Mouse (Mus musculus): ENCODE data around the gene Rhob. TPM values are rescaled to one million over a fixed set of nuclear protein-coding genes. Genes with fewer than 3 reads are reported as not detected.

Gene Rhob
- polyA plus RNA-seq, 1 experiment from 2014 or later: 52.9 TPM

GRCm38 (mm10) chr12:8527175-8527574 is 27.4 kb upstream of the Rhob start:
- no peak overlapping the region for H3K9ac ChIP-seq
- H3K27ac ChIP-seq (ENCODE audit: poor library complexity, severe bottlenecking): no peak overlapping the region
- ATAC-seq (ENCODE audit: insufficient number of reproducible peaks, low FRiP score): no peak
- peaks cover 8% of the 10 kb centered on the region for H3K4me1 ChIP-seq (replicated peaks)
- H3K27me3 ChIP-seq (replicated peaks): no peaks in the 10 kb centered on the region
- no peak overlapping the region for H3K4me3 ChIP-seq
- WGBS: 64% methylated on average over 1 of the region's 1 CpGs
- H3K9me3 ChIP-seq (replicated peaks): 0 out of 2 replicates have a peak, but pooled peaks cover 4% of the 10 kb centered on the region
- no peak overlapping the region for H3K4me2 ChIP-seq
- no peaks in the 10 kb centered on the region for H3K36me3 ChIP-seq

- Histone ChIP-seq H3K9me3 (replicated peaks) (0 out of 2 replicates have a peak, but pooled peaks cover 4% of the 10 kb centered on the region), H3K36me3 (no peaks in the 10 kb centered on the region), H3K9ac (no peak overlapping the region), H3K27ac (ENCODE audit: poor library complexity, severe bottlenecking) (no peak overlapping the region), H3K27me3 (replicated peaks) (no peaks in the 10 kb centered on the region), H3K4me2 (no peak overlapping the region), H3K4me3 (no peak overlapping the region), H3K4me1 (replicated peaks) (peaks cover 39% of the 10 kb centered on the region)
- WGBS: 68% methylated on average over 5 of the region's 5 CpGs
- ATAC-seq (ENCODE audit: insufficient number of reproducible peaks, low FRiP score): no peak
Observed at GRCm38 (mm10) chr12:8524062-8524461, 24.3 kb upstream of the Rhob start.

- H3K9me3 ChIP-seq (replicated peaks): 0 out of 2 replicates have a peak, but pooled peaks cover 4% of the 10 kb centered on the region
- WGBS: 68% methylated on average over 2 of the region's 2 CpGs
- H3K36me3 ChIP-seq: no peaks in the 10 kb centered on the region
- H3K4me3 ChIP-seq: no peak overlapping the region
- H3K4me2 ChIP-seq: no peak overlapping the region
- ATAC-seq (ENCODE audit: insufficient number of reproducible peaks, low FRiP score): peak; percentile 44; the same call in 1 of the 2 replicates
- H3K4me1 ChIP-seq (replicated peaks): peaks cover 42% of the 10 kb centered on the region
- H3K9ac ChIP-seq: no peak overlapping the region
- peak overlapping the region; percentile 85; the same call in 1 of the 2 replicates for H3K27ac ChIP-seq (ENCODE audit: poor library complexity, severe bottlenecking)
- no peaks in the 10 kb centered on the region for H3K27me3 ChIP-seq (replicated peaks)
Observed at GRCm38 (mm10) chr12:8522711-8523110, 22.9 kb upstream of the Rhob start.

GRCm38 (mm10) chr12:8521375-8522047 is 21.7 kb upstream of the Rhob start:
- no peaks in the 10 kb centered on the region for H3K27me3 ChIP-seq (replicated peaks)
- H3K4me3 ChIP-seq: no peak overlapping the region
- peak; percentile 81 for ATAC-seq (ENCODE audit: insufficient number of reproducible peaks, low FRiP score)
- H3K9ac ChIP-seq: no peak overlapping the region
- no peaks in the 10 kb centered on the region for H3K36me3 ChIP-seq
- peak overlapping the region; percentile 42 for H3K4me2 ChIP-seq
- H3K27ac ChIP-seq (ENCODE audit: poor library complexity, severe bottlenecking): peak overlapping the region; percentile 85
- peaks cover 42% of the 10 kb centered on the region for H3K4me1 ChIP-seq (replicated peaks)
- 0 out of 2 replicates have a peak, but pooled peaks cover 4% of the 10 kb centered on the region for H3K9me3 ChIP-seq (replicated peaks)
- 22% methylated on average over 12 of the region's 12 CpGs for WGBS

GRCm38 (mm10) chr12:8519431-8520160 is 19.8 kb upstream of the Rhob start:
- H3K4me1 ChIP-seq (replicated peaks): peaks cover 42% of the 10 kb centered on the region
- no peak overlapping the region for H3K4me3 ChIP-seq
- no peaks in the 10 kb centered on the region for H3K27me3 ChIP-seq (replicated peaks)
- H3K4me2 ChIP-seq: no peak overlapping the region
- no peak for ATAC-seq (ENCODE audit: insufficient number of reproducible peaks, low FRiP score)
- 39% methylated on average over 12 of the region's 12 CpGs for WGBS
- H3K9me3 ChIP-seq (replicated peaks): 0 out of 2 replicates have a peak, but pooled peaks cover under 1% of the 10 kb centered on the region
- no peak overlapping the region for H3K9ac ChIP-seq
- peak overlapping the region; percentile 63 for H3K27ac ChIP-seq (ENCODE audit: poor library complexity, severe bottlenecking)
- no peaks in the 10 kb centered on the region for H3K36me3 ChIP-seq

GRCm38 (mm10) chr12:8511037-8511882 is 11.5 kb upstream of the Rhob start:
- H3K27ac ChIP-seq (ENCODE audit: poor library complexity, severe bottlenecking): no peak overlapping the region
- peaks cover 16% of the 10 kb centered on the region for H3K4me1 ChIP-seq (replicated peaks)
- H3K9ac ChIP-seq: no peak overlapping the region
- H3K4me3 ChIP-seq: no peak overlapping the region
- H3K4me2 ChIP-seq: no peak overlapping the region
- ATAC-seq (ENCODE audit: insufficient number of reproducible peaks, low FRiP score): 0 out of 2 replicates have a peak, but pooled peaks have one; percentile 30
- 67% methylated on average over 18 of the region's 18 CpGs for WGBS
- no peaks in the 10 kb centered on the region for H3K27me3 ChIP-seq (replicated peaks)
- H3K9me3 ChIP-seq (replicated peaks): no peaks in the 10 kb centered on the region
- no peaks in the 10 kb centered on the region for H3K36me3 ChIP-seq

GRCm38 (mm10) chr12:8510317-8510988 is 10.6 kb upstream of the Rhob start:
- Histone ChIP-seq H3K27me3 (replicated peaks) (no peaks in the 10 kb centered on the region), H3K9me3 (replicated peaks) (no peaks in the 10 kb centered on the region), H3K4me1 (replicated peaks) (peaks cover 16% of the 10 kb centered on the region), H3K27ac (ENCODE audit: poor library complexity, severe bottlenecking) (peak overlapping the region; percentile 78), H3K36me3 (no peaks in the 10 kb centered on the region), H3K9ac (no peak overlapping the region), H3K4me2 (no peak overlapping the region), H3K4me3 (no peak overlapping the region)
- WGBS: 47% methylated on average over 6 of the region's 6 CpGs
- ATAC-seq (ENCODE audit: insufficient number of reproducible peaks, low FRiP score): no peak

GRCm38 (mm10) chr12:8509693-8510092 is 9.9 kb upstream of the Rhob start:
- Histone ChIP-seq H3K27ac (ENCODE audit: poor library complexity, severe bottlenecking) (peak overlapping the region; percentile 78), H3K4me2 (no peak overlapping the region), H3K9ac (no peak overlapping the region), H3K36me3 (no peaks in the 10 kb centered on the region), H3K4me1 (replicated peaks) (peaks cover 16% of the 10 kb centered on the region), H3K27me3 (replicated peaks) (no peaks in the 10 kb centered on the region), H3K9me3 (replicated peaks) (no peaks in the 10 kb centered on the region), H3K4me3 (no peak overlapping the region)
- 35% methylated on average over 5 of the region's 5 CpGs for WGBS
- peak; percentile 62; the same call in 1 of the 2 replicates for ATAC-seq (ENCODE audit: insufficient number of reproducible peaks, low FRiP score)

- Histone ChIP-seq H3K27ac (ENCODE audit: poor library complexity, severe bottlenecking) (no peak overlapping the region), H3K9ac (no peak overlapping the region), H3K4me1 (replicated peaks) (peaks cover 16% of the 10 kb centered on the region), H3K4me3 (no peak overlapping the region), H3K36me3 (no peaks in the 10 kb centered on the region), H3K27me3 (replicated peaks) (no peaks in the 10 kb centered on the region), H3K9me3 (replicated peaks) (no peaks in the 10 kb centered on the region), H3K4me2 (no peak overlapping the region)
- ATAC-seq (ENCODE audit: insufficient number of reproducible peaks, low FRiP score): no peak
- WGBS: 72% methylated on average over 9 of the region's 9 CpGs
Observed at GRCm38 (mm10) chr12:8506954-8507707, 7.3 kb upstream of the Rhob start.

- no peaks in the 10 kb centered on the region for H3K9me3 ChIP-seq (replicated peaks)
- H3K9ac ChIP-seq: no peak overlapping the region
- no peaks in the 10 kb centered on the region for H3K36me3 ChIP-seq
- peaks cover 14% of the 10 kb centered on the region for H3K4me1 ChIP-seq (replicated peaks)
- H3K27ac ChIP-seq (ENCODE audit: poor library complexity, severe bottlenecking): no peak overlapping the region
- ATAC-seq (ENCODE audit: insufficient number of reproducible peaks, low FRiP score): no peak
- no peak overlapping the region for H3K4me2 ChIP-seq
- no peak overlapping the region for H3K4me3 ChIP-seq
- WGBS: 81% methylated on average over 6 of the region's 6 CpGs
- H3K27me3 ChIP-seq (replicated peaks): no peaks in the 10 kb centered on the region
Observed at GRCm38 (mm10) chr12:8504131-8504530, 4.3 kb upstream of the Rhob start.
